Comparison of ENCODE assay signal across 19 mouse cellular contexts in genomic region chr8:82387614-82388013, GRCm38 (mm10). TPM values are rescaled to one million over a fixed set of nuclear protein-coding genes. Genes with fewer than 3 reads are reported as not detected.
A peak's percentile ranks its signal among the peaks of the same experiment; 100 is the strongest.
DNase-seq lines count a peak whose midpoint lies in the region; ATAC-seq and TF ChIP-seq lines count a peak whose summit lies in the region.
"Had no signal": no experiment of that assay in that cellular context is flagged by ENCODE, and none has a peak within 500 bp of the region (broad histone marks: within the 10 kb centered on the region; RNA-seq: fewer than 3 reads in every experiment).

No protein-coding gene starts in this region.

- DNase-seq in heart, embryonic 10.5 days (ENCODE audit: low spot score) = no peak
- peak in 2 of 3 experiments; percentile 28 to 31 for DNase-seq in liver, embryonic 14.5 days (ENCODE audit: low read depth in 3 of 3, low spot score in 3 of 3)
- no peak for DNase-seq in forebrain, embryonic 14.5 days (ENCODE audit: low spot score)
- no peak for DNase-seq in cerebellum, postnatal 4 days (ENCODE audit: low spot score in 2 of 2)
- no peak for DNase-seq in kidney, adult 11 months
- DNase-seq: adrenal gland, postnatal 10 days; cerebellum, adult 9-11 months; gastrocnemius, postnatal 14 days; layer of hippocampus, adult 9-11 months; right cerebral cortex, postnatal 4 days had no signal

- H3K4me2 ChIP-seq in heart, embryonic 13.5 days = no peak overlapping the region
- H3K4me2 ChIP-seq in liver, embryonic 14.5 days (ENCODE audit: low read depth) = no peak overlapping the region
- no peak overlapping the region for H3K4me2 ChIP-seq in forebrain, embryonic 14.5 days (ENCODE audit: low read length)
- H3K4me2 ChIP-seq: hindbrain, embryonic 13.5 days; intestine, embryonic 15.5 days; midbrain, embryonic 12.5 days; neural tube, embryonic 15.5 days had no signal

- H3K9me3 ChIP-seq in heart, embryonic 13.5 days = no peaks in the 10 kb centered on the region
- H3K9me3 ChIP-seq in heart, embryonic 10.5 days = no peaks in the 10 kb centered on the region
- H3K9me3 ChIP-seq in megakaryocyte, embryonic 14.5 days = no peaks in the 10 kb centered on the region; the same call in 1 of the 2 replicates
- H3K9me3 ChIP-seq in liver, embryonic 14.5 days (ENCODE audit: control insufficient read depth, low read length) = no peaks in the 10 kb centered on the region
- no peaks in the 10 kb centered on the region for H3K9me3 ChIP-seq in forebrain, embryonic 14.5 days (replicated peaks; ENCODE audit: control insufficient read depth, low read length)
- H3K9me3 ChIP-seq: hindbrain, embryonic 13.5 days; intestine, embryonic 15.5 days; midbrain, embryonic 12.5 days; neural tube, embryonic 15.5 days had no signal

- no peaks in the 10 kb centered on the region for H3K27me3 ChIP-seq in heart, embryonic 13.5 days (replicated peaks)
- H3K27me3 ChIP-seq in heart, embryonic 10.5 days (ENCODE audit: insufficient read depth, poor library complexity, severe bottlenecking) = no peaks in the 10 kb centered on the region
- H3K27me3 ChIP-seq in megakaryocyte, embryonic 14.5 days (replicated peaks) = no peaks in the 10 kb centered on the region
- H3K27me3 ChIP-seq in liver, embryonic 14.5 days (ENCODE audit: control insufficient read depth, insufficient read depth, low read length) = no peaks in the 10 kb centered on the region
- H3K27me3 ChIP-seq in forebrain, embryonic 14.5 days (replicated peaks; ENCODE audit: control insufficient read depth, insufficient read depth, low read length) = no peaks in the 10 kb centered on the region
- H3K27me3 ChIP-seq: hindbrain, embryonic 13.5 days; intestine, embryonic 15.5 days; midbrain, embryonic 12.5 days; neural tube, embryonic 15.5 days had no signal

- WGBS in heart, embryonic 13.5 days = 3% methylated on average over 1 of the region's 1 CpGs
- 12% methylated on average over 1 of the region's 1 CpGs for WGBS in heart, embryonic 10.5 days
- 8% methylated on average over 1 of the region's 1 CpGs for WGBS in liver, embryonic 14.5 days (ENCODE audit: insufficient replicate concordance)
- WGBS in forebrain, embryonic 14.5 days = 92% methylated on average over 1 of the region's 1 CpGs

- H3K27ac ChIP-seq in heart, embryonic 13.5 days (replicated peaks) = peak overlapping the region; percentile 77
- no peak overlapping the region for H3K27ac ChIP-seq in heart, embryonic 10.5 days
- no peak overlapping the region for H3K27ac ChIP-seq in liver, embryonic 14.5 days
- no peak overlapping the region for H3K27ac ChIP-seq in forebrain, embryonic 14.5 days (ENCODE audit: low read depth, low read length)
- H3K27ac ChIP-seq: hindbrain, embryonic 13.5 days; intestine, embryonic 15.5 days; midbrain, embryonic 12.5 days; neural tube, embryonic 15.5 days had no signal

- ATAC-seq in heart, embryonic 13.5 days (ENCODE audit: extremely low read depth, insufficient number of reproducible peaks, low FRiP score, low TSS enrichment) = no peak
- no peak for ATAC-seq in megakaryocyte, adult 5-6 weeks (ENCODE audit: poor library complexity, severe bottlenecking)
- ATAC-seq in liver, embryonic 14.5 days (ENCODE audit: insufficient read depth) = peak; percentile 74; the same call in 1 of the 2 replicates
- no peak for ATAC-seq in forebrain, embryonic 14.5 days
- ATAC-seq: intestine, embryonic 15.5 days had no signal

- TF ChIP-seq EP300 in liver, embryonic 14.5 days (IDR thresholded peaks at IDR 0.05; ENCODE audit: low read depth) = peak; percentile 73

- peaks cover 52% of the 10 kb centered on the region for H3K4me1 ChIP-seq in heart, embryonic 13.5 days
- H3K4me1 ChIP-seq in heart, embryonic 10.5 days = peaks cover 42% of the 10 kb centered on the region
- peaks cover 82% of the 10 kb centered on the region for H3K4me1 ChIP-seq in megakaryocyte, embryonic 14.5 days
- H3K4me1 ChIP-seq in liver, embryonic 14.5 days (replicated peaks; ENCODE audit: control insufficient read depth in 2 of 2, insufficient read depth in 2 of 2, low read length in 1 of 2) = peaks cover 4 to 11% of the 10 kb centered on the region in 2 experiments; a peak in 3 of 4 replicates
- H3K4me1 ChIP-seq in forebrain, embryonic 14.5 days (ENCODE audit: control insufficient read depth, insufficient read depth, low read length) = no peaks in the 10 kb centered on the region
- H3K4me1 ChIP-seq: intestine, embryonic 15.5 days; midbrain, embryonic 12.5 days had no signal

- H3K4me3 ChIP-seq in heart, embryonic 13.5 days = no peak overlapping the region
- no peak overlapping the region for H3K4me3 ChIP-seq in heart, embryonic 10.5 days
- peak overlapping the region; percentile 10 for H3K4me3 ChIP-seq in megakaryocyte, embryonic 14.5 days (replicated peaks)
- H3K4me3 ChIP-seq in liver, embryonic 14.5 days (ENCODE audit: insufficient read depth in 1 of 2, low read depth in 2 of 2, low read length in 2 of 2) = no peak overlapping the region
- H3K4me3 ChIP-seq in forebrain, embryonic 14.5 days (ENCODE audit: low read depth, low read length) = no peak overlapping the region
- H3K4me3 ChIP-seq: erythroblast, embryonic 14.5 days; hindbrain, embryonic 13.5 days; intestine, embryonic 15.5 days; midbrain, embryonic 12.5 days; neural tube, embryonic 15.5 days had no signal

- no peaks in the 10 kb centered on the region for H3K36me3 ChIP-seq in heart, embryonic 13.5 days
- H3K36me3 ChIP-seq in heart, embryonic 10.5 days = no peaks in the 10 kb centered on the region
- peaks cover 28% of the 10 kb centered on the region for H3K36me3 ChIP-seq in megakaryocyte, embryonic 14.5 days (replicated peaks; ENCODE audit: low read length)
- no peaks in the 10 kb centered on the region for H3K36me3 ChIP-seq in liver, embryonic 14.5 days (replicated peaks; ENCODE audit: control insufficient read depth, insufficient read depth, low read depth)
- H3K36me3 ChIP-seq in forebrain, embryonic 14.5 days (ENCODE audit: control insufficient read depth, insufficient read depth, low read length) = no peaks in the 10 kb centered on the region
- H3K36me3 ChIP-seq: hindbrain, embryonic 13.5 days; intestine, embryonic 15.5 days; midbrain, embryonic 12.5 days; neural tube, embryonic 15.5 days had no signal

- no peak for TF ChIP-seq CTCF in liver, embryonic 14.5 days (IDR thresholded peaks at IDR 0.05; ENCODE audit: low read depth)

- no peak overlapping the region for H3K9ac ChIP-seq in heart, embryonic 13.5 days
- no peak overlapping the region for H3K9ac ChIP-seq in liver, embryonic 14.5 days (replicated peaks)
- no peak overlapping the region for H3K9ac ChIP-seq in forebrain, embryonic 14.5 days (ENCODE audit: low read length)
- H3K9ac ChIP-seq: hindbrain, embryonic 13.5 days; intestine, embryonic 15.5 days; midbrain, embryonic 12.5 days; neural tube, embryonic 15.5 days had no signal

RNA-seq across cellular contexts. Expression of gene Il15, which starts 15.4 kb away (rescaled TPM):
- 20.5 and 22.8 TPM in 2 replicates for polyA plus RNA-seq in heart, embryonic 13.5 days (2015; fragmentation: Nextera tagmentation; extraction: Ambion mirVana)
- 16.5 and 21.2 TPM in 2 replicates for polyA plus RNA-seq in heart, embryonic 10.5 days (2016; fragmentation: Nextera tagmentation; extraction: Ambion mirVana)
- 2.9 TPM in 1 of 2 replicates, not detected in the other for polyA plus RNA-seq in megakaryocyte, embryonic 14.5 days (2012; ENCODE audit: insufficient read depth, low replicate concordance)
- total RNA-seq in megakaryocyte, adult 5-6 weeks (2015) = 40.8 and 54.4 TPM in 2 replicates
- total RNA-seq in megakaryocyte, adult 5-6 weeks (2017) = 28.6 and 40.5 TPM in 2 replicates
- 2.9 and 3.0 TPM in 2 replicates for polyA plus RNA-seq in liver, embryonic 14.5 days (2012; rRNA removed)
- 2.9 and 5.6 TPM in 2 replicates for polyA plus RNA-seq in liver, embryonic 14.5 days (2014; fragmentation: Nextera tagmentation; extraction: Ambion mirVana)
- polyA plus RNA-seq in forebrain, embryonic 14.5 days (2014; fragmentation: Nextera tagmentation; extraction: Ambion mirVana) = 1.1 and 1.4 TPM in 2 replicates
- polyA plus RNA-seq: C2C12; erythroblast, embryonic 14.5 days had no signal

Comparison
In these comparisons a context has a peak if more than half of its experiments do, and no peak if none do; other contexts are left out.
1. DNase-seq: peak in liver, embryonic 14.5 days (2 of 3); none in heart, embryonic 10.5 days (single experiment), forebrain, embryonic 14.5 days (single experiment), cerebellum, postnatal 4 days (0 of 2) and kidney, adult 11 months (single experiment).